Mouse (Mus musculus) lung, postnatal 0 days (tissue): ENCODE data around the gene Tmem258. TPM values are rescaled to one million over a fixed set of nuclear protein-coding genes. Genes with fewer than 3 reads are reported as not detected.

Experiments used
- ATAC-seq: fragments of 200-750 bp; cut with Nextera tagmentation; 2 replicates; pipeline ENCODE4 v1.8.0; 2017; ENCODE audit warnings: moderate library complexity
- DNase-seq: peaks from one replicate; pipeline ENCODE4 v3.0.0-alpha.2; 2016; ENCODE audit warnings: low spot score
- H3K27ac ChIP-seq: fragments of 300-500 bp; sonication (generic); 2 replicates; pipeline ENCODE4 v1.5.1; 2014; ENCODE audit warnings: antibody characterized with exemption, mild to moderate bottlenecking, low read length, mixed read lengths
- H3K27me3 ChIP-seq: fragments of 300-500 bp; sonication (generic); replicated peaks from 2 replicates; pipeline ENCODE4 v1.6.1; 2014; ENCODE audit warnings: low read length, mixed read lengths; ENCODE audit not compliant: insufficient read depth
- H3K36me3 ChIP-seq: fragments of 300-500 bp; sonication (generic); 2 replicates; pipeline ENCODE4 v1.6.1; 2014; ENCODE audit warnings: low read length, mixed read lengths; ENCODE audit not compliant: insufficient read depth
- H3K4me1 ChIP-seq: fragments of 300-500 bp; sonication (generic); 2 replicates; pipeline ENCODE4 v1.6.1; 2014; ENCODE audit warnings: antibody characterized with exemption, low read depth, low read length, mixed read lengths; ENCODE audit not compliant: insufficient read depth
- H3K4me2 ChIP-seq: fragments of 300-500 bp; sonication (generic); replicated peaks from 2 replicates; pipeline ENCODE4 v1.6.1; 2014; ENCODE audit warnings: low read depth, mild to moderate bottlenecking, low read length, moderate library complexity, mixed read lengths
- H3K4me3 ChIP-seq: fragments of 300-500 bp; sonication (generic); 2 replicates; pipeline ENCODE4 v1.5.1; 2014; ENCODE audit warnings: low read depth, low read length
- H3K9ac ChIP-seq: fragments of 300-500 bp; sonication (generic); replicated peaks from 2 replicates; pipeline ENCODE4 v1.6.1; 2014; ENCODE audit warnings: low read depth, mild to moderate bottlenecking
- H3K9me3 ChIP-seq: fragments of 300-500 bp; sonication (generic); 2 replicates; pipeline ENCODE4 v1.6.1; 2016; ENCODE audit warnings: low read length, mixed read lengths
- CTCF ChIP-seq: IDR thresholded peaks from 2 replicates; pipeline ENCODE4 v1.5.1; 2016; ENCODE audit warnings: antibody characterized with exemption, mild to moderate bottlenecking
- EP300 ChIP-seq: IDR thresholded peaks from 2 replicates; pipeline ENCODE4 v1.6.1; 2016; ENCODE audit warnings: antibody characterized with exemption, mild to moderate bottlenecking, control low read depth
- WGBS: fragments of 180-500 bp; shearing (Covaris S2); extraction: QIAGEN DNeasy Blood & Tissue Kit; methylation state at CpG from one replicate; pipeline ENCODE4 v1.1.7; 2014; 5-methylcytosine and 5-hydroxymethylcytosine counted together
- microRNA-seq: library from miRNA; unstranded; fragments of <30 nt; microRNA quantifications from one replicate; pipeline ENCODE4, GENCODE M21; 2016
- polyA plus RNA-seq: library from polyadenylated mRNA; unstranded; fragments of >200 nt; fragmentation: Nextera tagmentation; extraction: Ambion mirVana; gene quantifications from 2 replicates; pipeline ENCODE4 v1.2.1, GENCODE M21; 2015

Tmem258 gene
- polyA plus RNA-seq, 1 experiment from 2014 or later: 394 TPM

DNA sequence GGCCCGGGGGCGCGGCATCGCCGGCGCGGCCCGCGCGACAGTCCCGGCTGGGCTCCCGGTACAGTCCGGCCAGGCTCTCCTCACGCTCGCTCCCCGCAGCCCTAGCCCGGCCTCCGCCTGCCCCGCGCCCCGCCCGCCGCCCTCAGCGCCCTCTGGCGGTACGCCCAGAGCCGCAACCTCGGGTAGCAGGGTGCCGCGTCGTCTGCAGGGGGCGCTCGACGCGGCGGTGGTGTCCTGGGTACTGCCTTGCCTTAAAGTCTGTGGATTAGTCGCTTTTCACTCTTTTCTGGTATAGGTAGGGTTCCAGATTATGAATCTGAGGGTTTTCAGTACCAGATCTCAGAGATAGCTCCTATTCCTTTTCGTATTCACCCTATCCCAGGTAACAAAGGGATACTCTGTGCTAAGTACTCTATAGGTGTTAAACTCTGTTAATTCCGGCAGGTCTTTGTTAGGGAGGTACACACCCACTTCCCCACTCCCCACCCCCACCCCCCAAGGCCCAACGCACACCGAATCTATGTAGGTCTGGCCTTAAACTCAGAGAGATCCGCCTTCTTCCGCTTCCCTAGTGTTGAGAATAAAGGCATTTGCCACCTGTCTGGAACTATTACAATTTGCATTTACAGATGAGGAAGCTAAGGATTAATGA is 37.0 kb downstream of the Tmem258 start, which contains the start of gene Myrf:
Myrf (minus strand) TSS at position 95 of the 652 bp plus-strand sequence.
- ATAC-seq: peak; percentile 90
- no peaks in the 10 kb centered on the region for H3K9me3 ChIP-seq
- DNase-seq: peak; percentile 90
- peak within 1 kb of the TSS; percentile 85 for H3K4me2 ChIP-seq
- H3K9ac ChIP-seq: peak within 1 kb of the TSS; percentile 29; the same call in 1 of the 2 replicates
- peak within 1 kb of the TSS; percentile 40 for H3K4me3 ChIP-seq
- WGBS: 14% methylated on average over 20 of the region's 43 CpGs
- no peaks in the 10 kb centered on the region for H3K36me3 ChIP-seq
- TF ChIP-seq CTCF (peak; percentile 99), EP300 (no peak)
- no peak within 1 kb of the TSS for H3K27ac ChIP-seq
- H3K4me1 ChIP-seq: no peaks in the 10 kb centered on the region
- H3K27me3 ChIP-seq: 0 out of 2 replicates have a peak, but pooled peaks cover 4% of the 10 kb centered on the region

DNA sequence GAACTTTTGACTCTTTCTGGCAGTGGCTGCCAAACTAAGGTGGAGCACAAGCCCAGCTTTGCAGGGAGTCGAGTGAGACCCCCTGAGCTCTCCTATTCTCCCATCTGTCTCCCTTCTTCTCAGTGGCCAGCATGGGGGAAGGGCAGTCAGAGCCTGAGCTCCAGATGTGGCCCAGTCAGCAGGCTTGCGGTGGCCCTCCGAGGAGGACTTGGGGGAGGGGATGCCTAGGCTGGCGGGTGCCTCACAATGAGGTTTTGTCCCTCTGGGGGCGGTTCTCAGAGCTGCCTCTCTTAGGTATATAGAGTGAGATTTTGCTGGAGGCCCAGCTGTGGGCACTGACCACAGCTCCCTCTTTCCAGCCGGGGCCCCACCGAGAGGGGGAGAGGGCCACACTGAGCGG is 39.1 kb downstream of the Tmem258 start:
- WGBS: 16% methylated on average over 8 of the region's 8 CpGs
- DNase-seq: no peak
- TF ChIP-seq EP300 (no peak), CTCF (no peak)
- Histone ChIP-seq H3K36me3 (no peaks in the 10 kb centered on the region), H3K27ac (no peak overlapping the region), H3K4me1 (0 out of 2 replicates have a peak, but pooled peaks cover 5% of the 10 kb centered on the region), H3K27me3 (0 out of 2 replicates have a peak, but pooled peaks cover 4% of the 10 kb centered on the region), H3K4me2 (no peak overlapping the region), H3K9me3 (no peaks in the 10 kb centered on the region), H3K9ac (no peak overlapping the region), H3K4me3 (no peak overlapping the region)
- no peak for ATAC-seq

DNA sequence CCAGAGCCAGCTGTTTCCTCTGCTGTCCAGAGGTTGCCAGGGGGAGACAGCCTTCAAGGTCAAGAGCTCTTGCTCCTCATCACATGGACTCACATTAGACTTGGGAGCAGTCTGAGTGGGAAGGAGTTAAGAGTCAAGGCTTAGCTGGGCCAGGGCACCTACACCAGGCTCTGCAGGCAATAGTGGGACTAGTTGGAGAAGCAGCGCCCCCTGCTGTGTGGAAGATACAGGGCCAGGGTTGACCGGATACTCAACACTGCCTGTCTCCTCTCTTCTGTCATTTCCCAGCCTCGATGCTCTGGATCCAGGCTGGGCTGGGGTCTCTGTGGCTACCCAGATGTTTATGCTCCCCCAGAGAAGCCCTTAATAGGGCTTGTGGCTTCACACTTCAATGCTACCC is 40.4 kb downstream of the Tmem258 start:
- DNase-seq: peak; percentile 60
- 0 out of 2 replicates have a peak, but pooled peaks have one; percentile 24 for ATAC-seq
- 0 out of 2 replicates have a peak, but pooled peaks cover 4% of the 10 kb centered on the region for H3K27me3 ChIP-seq
- H3K36me3 ChIP-seq: no peaks in the 10 kb centered on the region
- no peak overlapping the region for H3K4me3 ChIP-seq
- H3K4me2 ChIP-seq: no peak overlapping the region
- TF ChIP-seq CTCF (peak; percentile 77), EP300 (no peak)
- no peak overlapping the region for H3K9ac ChIP-seq
- H3K4me1 ChIP-seq: 0 out of 2 replicates have a peak, but pooled peaks cover 5% of the 10 kb centered on the region
- H3K27ac ChIP-seq: no peak overlapping the region
- WGBS: 11% methylated on average over 3 of the region's 3 CpGs
- H3K9me3 ChIP-seq: no peaks in the 10 kb centered on the region

DNA sequence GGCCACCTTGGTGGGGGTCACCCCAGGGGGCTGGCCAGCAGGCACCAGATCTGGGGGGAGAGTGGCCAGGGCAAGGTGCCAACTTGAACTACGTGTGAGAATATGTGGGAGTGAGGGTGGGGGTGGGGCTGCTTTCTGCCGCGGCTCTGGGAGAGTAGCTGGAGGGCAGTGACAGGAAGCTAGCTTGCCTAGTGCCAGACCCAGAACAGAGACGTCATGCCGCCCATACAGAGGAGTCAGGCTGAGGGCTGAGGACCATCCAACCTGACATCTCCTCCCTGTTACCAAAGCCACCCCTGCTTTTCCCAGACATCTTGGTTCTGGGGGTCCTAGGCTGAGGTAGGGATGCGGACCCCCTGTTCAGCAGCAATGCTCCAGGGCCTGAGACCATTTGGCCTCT is 43.4 kb downstream of the Tmem258 start:
- no peak overlapping the region for H3K9ac ChIP-seq
- H3K9me3 ChIP-seq: no peaks in the 10 kb centered on the region
- WGBS: 23% methylated on average over 5 of the region's 6 CpGs
- DNase-seq (no peak), ATAC-seq (peak; percentile 52; the same call in 1 of the 2 replicates)
- no peaks in the 10 kb centered on the region for H3K36me3 ChIP-seq
- H3K27ac ChIP-seq: no peak overlapping the region
- H3K4me2 ChIP-seq: no peak overlapping the region
- H3K4me3 ChIP-seq: no peak overlapping the region
- H3K27me3 ChIP-seq: no peaks in the 10 kb centered on the region
- no peak for TF ChIP-seq EP300
- no peak for TF ChIP-seq CTCF
- 0 out of 2 replicates have a peak, but pooled peaks cover 5% of the 10 kb centered on the region for H3K4me1 ChIP-seq

DNA sequence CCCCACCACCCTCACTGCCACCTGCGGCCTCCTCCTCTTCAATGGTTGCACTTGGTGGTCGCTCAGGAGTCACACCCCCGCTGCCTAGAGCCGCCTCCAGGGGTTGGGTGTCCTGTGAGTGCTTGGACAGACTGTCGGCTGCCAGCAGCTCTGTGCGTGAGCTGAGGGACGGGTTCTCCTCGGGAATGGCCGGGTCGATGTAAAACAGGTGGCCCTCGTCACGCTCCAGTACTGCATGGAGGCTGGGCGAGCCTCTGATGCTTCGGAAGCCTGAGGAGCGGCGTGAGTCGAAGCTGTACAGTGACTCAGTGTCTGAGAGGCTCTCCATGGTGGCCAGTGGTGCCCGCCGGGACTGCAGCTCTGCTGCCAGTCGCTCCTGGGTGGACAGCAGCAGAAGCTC is 44.3 kb downstream of the Tmem258 start:
- WGBS: 40% methylated on average over 20 of the region's 20 CpGs
- Histone ChIP-seq H3K4me2 (no peak overlapping the region), H3K27ac (no peak overlapping the region), H3K9ac (no peak overlapping the region), H3K4me1 (0 out of 2 replicates have a peak, but pooled peaks cover 5% of the 10 kb centered on the region), H3K27me3 (no peaks in the 10 kb centered on the region), H3K4me3 (no peak overlapping the region), H3K36me3 (no peaks in the 10 kb centered on the region), H3K9me3 (no peaks in the 10 kb centered on the region)
- TF ChIP-seq CTCF (no peak), EP300 (no peak)
- peak; percentile 62 for ATAC-seq
- DNase-seq: peak; percentile 69

Small RNA genes lying within 50 kb of the gene (microRNA-seq; reads per million reads assigned to microRNA genes)
- gene Mir6993: not detected

Other genes starting within 250 kb of the Tmem258 start
- gene Fth1, start 223.4 kb upstream of the Tmem258 start, polyA plus RNA-seq: 3,752 and 3,783 TPM in 2 replicates
- 2.0 and 2.3 TPM in 2 replicates for gene Best1, start 202.4 kb upstream of the Tmem258 start, polyA plus RNA-seq
- 23.8 and 25.9 TPM in 2 replicates for gene Rab3il1, start 202.3 kb upstream of the Tmem258 start, polyA plus RNA-seq
- gene Fads3, start 162.4 kb upstream of the Tmem258 start, polyA plus RNA-seq: 79.6 and 96.1 TPM in 2 replicates
- gene Fads2, start 102.3 kb upstream of the Tmem258 start, polyA plus RNA-seq: 35.0 and 36.8 TPM in 2 replicates
- gene Fads1, start 21.1 kb upstream of the Tmem258 start, polyA plus RNA-seq: 44.5 and 48.8 TPM in 2 replicates
- 18.0 and 18.7 TPM in 2 replicates for gene Fen1, start 155 bp downstream of the Tmem258 start, polyA plus RNA-seq
- 5.0 and 5.9 TPM in 2 replicates for gene Myrf, start 36.7 kb downstream of the Tmem258 start, polyA plus RNA-seq
- gene Dagla, start 100.9 kb downstream of the Tmem258 start, polyA plus RNA-seq: 1.2 and 1.4 TPM in 2 replicates
- gene Syt7, start 185.1 kb downstream of the Tmem258 start, polyA plus RNA-seq: 1.4 and 3.0 TPM in 2 replicates